Mouse (Mus musculus): ENCODE results near the gene Dnmt3a. TPM values are rescaled to one million over a fixed set of nuclear protein-coding genes. Genes with fewer than 3 reads are reported as not detected.

Dnmt3a gene
- polyA plus RNA-seq, 1 experiment from 2014 or later: 24.3 TPM

DNA sequence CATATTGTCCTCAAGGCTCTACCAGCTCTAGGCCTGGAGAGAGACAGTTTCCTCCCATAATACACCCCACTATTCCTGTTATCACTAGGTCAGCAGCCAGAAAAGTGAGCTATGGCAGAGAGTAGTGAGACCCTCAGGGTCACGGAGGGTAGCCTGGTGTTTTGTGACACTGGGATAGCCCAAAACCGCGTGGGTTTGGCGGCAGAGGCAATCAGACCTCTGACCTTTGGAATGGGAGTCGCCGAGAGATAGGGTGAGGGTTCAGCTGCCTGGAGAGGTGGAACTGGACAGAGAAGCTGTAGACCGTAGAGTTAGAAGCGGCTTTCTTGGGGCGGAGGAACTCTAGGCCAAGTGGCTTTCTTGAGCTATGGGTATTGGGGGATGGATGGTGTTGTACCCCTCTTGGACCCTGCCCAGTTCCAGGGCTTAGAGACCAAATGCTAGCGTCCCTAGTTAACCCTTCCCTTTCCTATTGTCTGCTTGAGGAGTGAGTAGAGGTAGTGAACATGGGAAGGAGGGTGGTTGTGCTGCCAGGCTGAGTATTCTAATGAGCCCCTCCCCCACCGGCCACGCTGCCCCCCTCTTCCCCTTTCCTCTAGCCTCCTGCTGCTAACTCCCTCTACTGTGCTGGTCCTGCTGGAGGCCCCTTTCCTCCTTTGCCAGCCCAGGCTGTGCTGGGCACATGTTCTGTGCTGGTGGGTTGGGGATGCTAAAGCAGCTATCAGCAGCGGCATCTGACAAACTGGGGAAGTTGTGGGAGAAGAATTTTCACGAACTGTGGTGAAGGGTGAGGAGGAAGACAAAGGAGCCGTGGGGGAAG lies 86.6 kb downstream of the Dnmt3a start:
- peak overlapping the region; percentile 96 for H3K4me2 ChIP-seq (ENCODE audit: low read depth, low read length)
- 13% methylated on average over 15 of the region's 15 CpGs for WGBS (ENCODE audit: insufficient replicate concordance)
- peak overlapping the region; percentile 67 for H3K4me3 ChIP-seq (ENCODE audit: low read depth, low read length)
- TF ChIP-seq EP300 (IDR thresholded peaks at IDR 0.05; ENCODE audit: low read depth) (no peak), CTCF (IDR thresholded peaks at IDR 0.05; ENCODE audit: low read depth) (no peak)
- peaks cover 12% of the 10 kb centered on the region; the same call in 1 of the 2 replicates for H3K36me3 ChIP-seq (replicated peaks; ENCODE audit: insufficient read depth, low read length)
- peak overlapping the region; percentile 93 for H3K27ac ChIP-seq (ENCODE audit: low read depth)
- ATAC-seq: peak; percentile 7; the same call in 1 of the 2 replicates
- H3K9ac ChIP-seq (replicated peaks): peak overlapping the region; percentile 77
- DNase-seq: peak; percentile 41
- H3K27me3 ChIP-seq (ENCODE audit: insufficient read depth, low read length): no peaks in the 10 kb centered on the region
- no peaks in the 10 kb centered on the region for H3K9me3 ChIP-seq (ENCODE audit: low read length)
- H3K4me1 ChIP-seq (ENCODE audit: insufficient read depth): peaks cover 41% of the 10 kb centered on the region

DNA sequence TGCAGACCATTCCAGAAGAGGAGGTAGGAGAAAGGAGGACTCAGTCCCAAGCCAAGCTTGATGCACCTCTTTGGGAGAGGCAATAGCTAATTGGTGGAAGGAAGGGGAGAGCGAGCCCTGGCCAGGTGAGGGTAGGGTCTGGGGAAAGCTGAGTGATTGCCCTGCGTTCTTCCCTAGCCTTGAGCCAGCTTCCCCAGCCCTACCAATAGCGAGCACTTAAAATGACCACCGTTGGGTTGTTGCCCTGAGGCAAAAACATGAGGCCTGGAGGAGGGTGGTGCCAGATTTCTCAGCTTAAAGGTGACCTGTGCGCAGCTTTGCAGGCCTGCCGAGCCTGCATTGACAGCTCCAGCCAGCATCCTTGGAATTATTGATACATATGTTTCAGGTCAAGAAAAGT lies 87.5 kb downstream of the Dnmt3a start:
- no peak overlapping the region for H3K4me3 ChIP-seq (ENCODE audit: low read depth, low read length)
- TF ChIP-seq EP300 (IDR thresholded peaks at IDR 0.05; ENCODE audit: low read depth) (no peak), CTCF (IDR thresholded peaks at IDR 0.05; ENCODE audit: low read depth) (no peak)
- no peaks in the 10 kb centered on the region for H3K9me3 ChIP-seq (ENCODE audit: low read length)
- DNase-seq (no peak), ATAC-seq (no peak)
- H3K36me3 ChIP-seq (replicated peaks; ENCODE audit: insufficient read depth, low read length): peaks cover 16% of the 10 kb centered on the region
- H3K27ac ChIP-seq (ENCODE audit: low read depth): 0 out of 2 replicates have a peak overlapping the region, but pooled peaks have one; percentile 93
- H3K4me1 ChIP-seq (ENCODE audit: insufficient read depth): peaks cover 41% of the 10 kb centered on the region
- WGBS (ENCODE audit: insufficient replicate concordance): 68% methylated on average over 6 of the region's 6 CpGs
- no peak overlapping the region for H3K9ac ChIP-seq (replicated peaks)
- no peaks in the 10 kb centered on the region for H3K27me3 ChIP-seq (ENCODE audit: insufficient read depth, low read length)
- H3K4me2 ChIP-seq (ENCODE audit: low read depth, low read length): no peak overlapping the region

DNA sequence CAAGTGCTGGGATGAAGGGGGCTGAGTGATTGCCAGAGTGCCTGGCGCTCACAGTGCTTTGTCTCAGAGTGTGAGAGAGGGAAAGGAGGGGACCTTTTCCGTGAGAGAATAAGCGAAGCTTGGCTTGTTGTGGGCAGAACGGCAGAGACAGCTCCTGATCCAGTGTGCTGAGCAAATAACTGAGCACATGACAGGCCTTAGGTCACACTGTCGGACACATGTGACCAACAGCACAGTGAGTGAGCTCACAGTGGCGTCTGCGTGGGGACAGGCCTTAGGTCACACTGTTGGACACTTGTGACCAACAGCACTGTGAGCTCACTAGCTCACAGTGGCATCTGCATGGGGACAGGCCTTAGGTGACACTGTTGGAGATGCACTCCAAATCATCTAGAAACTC lies 88.7 kb downstream of the Dnmt3a start:
- Histone ChIP-seq H3K27me3 (ENCODE audit: insufficient read depth, low read length) (no peaks in the 10 kb centered on the region), H3K4me3 (ENCODE audit: low read depth, low read length) (no peak overlapping the region), H3K9ac (replicated peaks) (no peak overlapping the region; the same call in 1 of the 2 replicates), H3K36me3 (replicated peaks; ENCODE audit: insufficient read depth, low read length) (peaks cover 26% of the 10 kb centered on the region), H3K27ac (ENCODE audit: low read depth) (peak overlapping the region; percentile 77), H3K9me3 (ENCODE audit: low read length) (no peaks in the 10 kb centered on the region), H3K4me1 (ENCODE audit: insufficient read depth) (peaks cover 37% of the 10 kb centered on the region), H3K4me2 (ENCODE audit: low read depth, low read length) (no peak overlapping the region)
- TF ChIP-seq EP300 (IDR thresholded peaks at IDR 0.05; ENCODE audit: low read depth): no peak
- TF ChIP-seq CTCF (IDR thresholded peaks at IDR 0.05; ENCODE audit: low read depth): no peak
- 55% methylated on average over 7 of the region's 7 CpGs for WGBS (ENCODE audit: insufficient replicate concordance)
- DNase-seq (peak; percentile 58), ATAC-seq (peak; percentile 82)

DNA sequence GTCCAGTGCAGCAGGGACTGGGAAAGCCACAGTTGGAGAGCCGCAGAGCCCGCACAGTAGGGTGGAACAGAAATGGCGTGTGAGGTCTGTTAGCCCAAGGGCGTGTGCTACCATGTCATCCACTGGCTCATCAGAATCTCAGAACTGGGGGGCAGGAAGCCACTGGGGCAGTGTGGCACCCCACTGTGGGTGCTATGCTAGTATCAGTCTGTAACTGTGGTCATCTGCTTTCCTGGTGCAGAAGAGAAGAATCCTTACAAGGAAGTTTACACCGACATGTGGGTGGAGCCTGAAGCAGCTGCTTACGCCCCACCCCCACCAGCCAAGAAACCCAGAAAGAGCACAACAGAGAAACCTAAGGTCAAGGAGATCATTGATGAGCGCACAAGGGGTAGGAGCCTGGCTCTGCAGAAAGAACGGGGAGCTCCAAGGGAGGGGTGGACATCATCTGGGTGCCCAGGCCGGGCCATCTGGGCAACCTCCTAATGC lies 91.3 kb downstream of the Dnmt3a start:
- peaks cover 44% of the 10 kb centered on the region for H3K36me3 ChIP-seq (replicated peaks; ENCODE audit: insufficient read depth, low read length)
- ATAC-seq (no peak), DNase-seq (no peak)
- H3K4me1 ChIP-seq (ENCODE audit: insufficient read depth): peaks cover 14% of the 10 kb centered on the region
- no peaks in the 10 kb centered on the region for H3K9me3 ChIP-seq (ENCODE audit: low read length)
- TF ChIP-seq CTCF (IDR thresholded peaks at IDR 0.05; ENCODE audit: low read depth) (no peak), EP300 (IDR thresholded peaks at IDR 0.05; ENCODE audit: low read depth) (no peak)
- H3K4me2 ChIP-seq (ENCODE audit: low read depth, low read length): no peak overlapping the region
- WGBS (ENCODE audit: insufficient replicate concordance): 81% methylated on average over 9 of the region's 9 CpGs
- no peak overlapping the region for H3K4me3 ChIP-seq (ENCODE audit: low read depth, low read length)
- no peak overlapping the region for H3K27ac ChIP-seq (ENCODE audit: low read depth)
- H3K9ac ChIP-seq (replicated peaks): no peak overlapping the region
- H3K27me3 ChIP-seq (ENCODE audit: insufficient read depth, low read length): no peaks in the 10 kb centered on the region

DNA sequence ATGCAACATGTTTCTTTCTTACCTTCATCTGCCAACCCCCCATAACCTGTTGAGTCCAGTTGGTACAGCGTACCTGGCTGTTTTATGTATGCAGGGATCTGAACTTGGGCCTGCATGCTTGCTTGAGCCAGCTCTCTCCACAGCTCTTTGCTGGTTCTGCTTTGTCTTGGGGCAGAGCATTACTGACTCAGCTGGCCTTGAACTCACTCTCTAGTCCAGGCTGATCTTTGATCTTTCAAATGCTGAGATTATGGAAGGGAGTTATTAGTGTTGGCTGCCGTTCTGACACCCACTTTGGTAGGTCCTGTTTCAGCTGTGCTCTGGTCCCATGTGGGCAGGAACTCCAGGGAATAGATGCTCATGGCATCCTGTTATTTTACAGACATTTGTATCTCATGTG lies 93.0 kb downstream of the Dnmt3a start:
- Histone ChIP-seq H3K9me3 (ENCODE audit: low read length) (no peaks in the 10 kb centered on the region), H3K4me1 (ENCODE audit: insufficient read depth) (no peaks in the 10 kb centered on the region), H3K4me2 (ENCODE audit: low read depth, low read length) (no peak overlapping the region), H3K9ac (replicated peaks) (no peak overlapping the region), H3K27me3 (ENCODE audit: insufficient read depth, low read length) (no peaks in the 10 kb centered on the region), H3K27ac (ENCODE audit: low read depth) (no peak overlapping the region), H3K36me3 (replicated peaks; ENCODE audit: insufficient read depth, low read length) (peaks cover 53% of the 10 kb centered on the region), H3K4me3 (ENCODE audit: low read depth, low read length) (no peak overlapping the region)
- ATAC-seq: no peak
- no peak for TF ChIP-seq CTCF (IDR thresholded peaks at IDR 0.05; ENCODE audit: low read depth)
- no peak for TF ChIP-seq EP300 (IDR thresholded peaks at IDR 0.05; ENCODE audit: low read depth)
- WGBS (ENCODE audit: insufficient replicate concordance): 77% methylated on average over 2 of the region's 2 CpGs
- no peak for DNase-seq

DNA sequence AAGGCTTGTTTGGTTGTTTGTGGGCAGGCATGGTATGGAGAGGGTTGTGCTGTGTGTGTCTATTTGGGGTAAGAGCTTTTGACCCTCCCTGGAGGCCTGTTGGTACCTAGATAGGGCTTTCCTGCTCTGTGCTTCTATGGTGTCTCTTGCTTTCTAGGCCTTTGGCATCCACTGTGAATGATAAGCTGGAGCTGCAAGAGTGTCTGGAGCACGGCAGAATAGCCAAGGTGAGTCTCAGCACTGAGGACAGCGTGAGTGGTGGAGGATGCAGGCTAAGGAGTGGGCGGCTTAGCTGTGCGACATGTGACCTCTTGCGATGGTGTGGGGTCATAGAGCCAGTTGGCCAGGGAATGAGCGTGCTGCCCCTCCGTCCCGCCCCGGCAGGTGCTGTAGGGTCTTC lies 99.6 kb downstream of the Dnmt3a start:
- H3K4me1 ChIP-seq (ENCODE audit: insufficient read depth): no peaks in the 10 kb centered on the region
- peaks cover 48% of the 10 kb centered on the region for H3K36me3 ChIP-seq (replicated peaks; ENCODE audit: insufficient read depth, low read length)
- no peak overlapping the region for H3K4me3 ChIP-seq (ENCODE audit: low read depth, low read length)
- ATAC-seq: no peak
- no peak overlapping the region for H3K9ac ChIP-seq (replicated peaks)
- TF ChIP-seq EP300 (IDR thresholded peaks at IDR 0.05; ENCODE audit: low read depth) (no peak), CTCF (IDR thresholded peaks at IDR 0.05; ENCODE audit: low read depth) (no peak)
- no peak overlapping the region for H3K27ac ChIP-seq (ENCODE audit: low read depth)
- no peak for DNase-seq
- H3K9me3 ChIP-seq (ENCODE audit: low read length): no peaks in the 10 kb centered on the region
- H3K27me3 ChIP-seq (ENCODE audit: insufficient read depth, low read length): no peaks in the 10 kb centered on the region
- H3K4me2 ChIP-seq (ENCODE audit: low read depth, low read length): no peak overlapping the region
- WGBS (ENCODE audit: insufficient replicate concordance): 89% methylated on average over 9 of the region's 9 CpGs
